Mouse (Mus musculus) yolk sac, embryonic 10.5 days (tissue): ENCODE results near the gene Ptprj.

Source experiments
- DNase-seq: peaks from one replicate; pipeline ENCODE4 v3.0.0-alpha.2; 2017; ENCODE audit warnings: low spot score

The Ptprj gene

GRCm38 (mm10) chr2:90580236-90581005, at the start of gene Ptprj:
Gene Ptprj, minus strand, starts transcription at chr2:90580647.
- peak; percentile 82 for DNase-seq

GRCm38 (mm10) chr2:90629552-90629951, 49.1 kb upstream of the Ptprj start:
- no peak for DNase-seq

DNA sequence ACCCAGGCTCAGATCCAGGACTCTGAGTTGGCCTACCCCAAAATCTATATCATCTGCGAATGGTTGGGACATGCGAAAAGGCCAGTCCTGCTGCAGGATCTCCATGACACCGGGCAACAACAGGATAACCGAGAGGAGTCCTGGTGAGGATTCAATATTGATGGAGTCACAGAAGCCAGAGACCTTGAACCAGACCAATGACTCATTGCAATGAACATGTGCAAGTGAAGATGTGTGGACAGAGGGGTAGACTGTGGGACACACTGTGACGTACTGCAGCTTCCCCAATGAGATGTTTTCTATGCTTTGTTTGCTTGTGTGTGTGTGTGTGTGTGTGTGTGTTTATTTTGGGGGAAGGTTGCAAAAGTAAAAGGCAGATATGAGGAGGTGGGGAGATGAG, 47.8 kb upstream of the Ptprj start:
- DNase-seq, result no peak

DNA sequence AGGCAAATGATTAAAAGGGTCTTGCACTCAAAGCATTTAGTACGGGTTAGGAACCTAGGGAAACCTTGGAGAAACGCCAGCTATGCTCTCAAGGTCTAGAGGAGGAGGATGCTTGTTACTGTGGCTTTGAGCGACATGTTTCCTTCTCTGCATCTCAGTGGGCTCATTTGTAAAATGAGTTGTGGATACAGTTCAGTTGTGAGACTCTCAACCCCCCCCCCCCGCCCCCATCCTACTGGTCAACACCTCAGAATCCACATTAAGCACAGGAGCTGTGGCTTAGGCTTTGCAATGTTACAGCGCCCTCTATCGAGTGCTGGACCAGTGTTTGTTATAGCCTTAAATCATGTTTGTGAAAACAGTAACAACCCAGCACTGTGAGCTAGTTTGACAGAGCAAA, 44.5 kb upstream of the Ptprj start:
- peak; percentile 34 for DNase-seq

DNA sequence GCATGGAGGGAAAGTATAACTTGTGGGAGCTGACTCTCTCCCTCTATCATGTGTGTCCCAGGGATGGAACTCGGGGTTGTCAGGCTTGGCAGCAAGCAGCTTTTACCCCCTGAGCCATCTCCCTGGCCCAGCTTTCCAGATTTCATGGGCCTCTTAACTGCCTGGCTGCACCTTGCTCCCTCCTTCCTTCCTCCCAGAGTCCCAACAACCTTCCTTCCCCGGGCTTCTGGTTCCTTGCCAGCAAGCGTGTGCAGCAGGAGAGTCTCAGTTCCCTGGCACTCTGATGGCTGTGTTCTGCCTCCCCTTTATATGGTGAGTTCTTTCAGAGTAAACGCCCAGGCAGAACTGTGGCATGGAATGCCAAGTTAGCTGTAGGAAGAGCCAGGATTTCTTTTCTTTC, 43.9 kb upstream of the Ptprj start:
- no peak for DNase-seq

GRCm38 (mm10) chr2:90620815-90621214, 40.4 kb upstream of the Ptprj start:
- no peak for DNase-seq

DNA sequence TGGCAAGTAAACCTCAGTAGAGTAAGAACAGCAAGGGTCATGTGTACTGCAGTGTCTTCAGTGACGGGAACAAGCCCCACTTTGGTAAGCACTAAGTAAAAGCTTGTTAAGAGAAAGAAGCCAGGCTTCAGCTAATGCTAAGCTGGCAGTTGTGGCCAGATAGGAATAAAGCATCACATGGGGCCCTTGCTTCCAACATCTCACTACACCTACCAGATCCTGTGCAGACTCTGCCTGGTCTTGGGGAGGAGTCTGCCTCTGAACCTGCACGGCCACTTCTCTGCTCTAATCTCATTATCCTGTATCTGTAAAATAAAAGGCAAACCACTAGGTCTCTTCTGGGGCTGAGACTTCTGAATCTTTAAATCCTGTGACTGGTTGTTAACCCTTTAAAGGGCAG, 39.2 kb upstream of the Ptprj start:
- no peak for DNase-seq

DNA sequence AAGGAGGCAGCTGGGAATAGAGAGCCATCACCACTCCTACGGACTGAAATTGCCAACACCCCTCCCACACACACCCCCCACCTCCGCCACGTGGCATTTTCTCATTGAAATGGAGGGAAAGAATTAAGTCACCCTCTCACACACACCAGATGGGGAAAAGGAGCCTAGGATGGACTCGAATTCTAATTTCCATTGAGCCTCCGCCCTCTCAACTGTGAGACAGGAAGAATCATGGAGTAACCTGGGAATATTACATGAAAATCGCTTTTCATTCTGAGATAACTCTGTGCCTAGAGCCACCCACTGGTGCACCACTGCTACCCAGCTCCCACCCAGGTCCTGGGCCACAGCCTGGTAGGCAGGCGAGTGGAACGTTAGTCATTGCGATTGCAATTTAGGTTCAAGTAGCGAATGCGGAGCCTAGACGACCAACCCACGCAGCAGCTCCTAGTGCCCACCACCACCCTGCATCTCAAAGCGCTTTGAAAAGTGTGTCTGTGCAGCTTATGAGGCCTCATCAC, 34.3 kb upstream of the Ptprj start:
- no peak for DNase-seq

DNA sequence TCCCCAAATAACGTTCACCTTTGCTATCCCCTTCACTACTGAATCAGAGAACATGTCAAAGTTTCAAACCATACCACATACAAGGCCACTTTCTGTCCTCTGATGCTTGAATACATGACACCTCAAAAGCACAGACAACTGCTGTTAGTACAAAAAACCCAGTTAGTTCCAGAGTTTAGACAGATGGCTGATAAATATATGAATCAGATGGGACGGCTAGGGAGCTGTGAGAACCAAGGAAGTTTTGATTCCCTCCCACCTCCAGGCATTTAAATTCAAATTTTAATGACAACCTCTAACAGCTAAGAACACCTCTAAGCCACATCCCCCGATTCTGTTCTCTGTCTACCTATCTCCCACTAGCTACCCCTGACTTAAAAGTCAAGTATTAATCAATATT, 33.1 kb upstream of the Ptprj start:
- no peak for DNase-seq

DNA sequence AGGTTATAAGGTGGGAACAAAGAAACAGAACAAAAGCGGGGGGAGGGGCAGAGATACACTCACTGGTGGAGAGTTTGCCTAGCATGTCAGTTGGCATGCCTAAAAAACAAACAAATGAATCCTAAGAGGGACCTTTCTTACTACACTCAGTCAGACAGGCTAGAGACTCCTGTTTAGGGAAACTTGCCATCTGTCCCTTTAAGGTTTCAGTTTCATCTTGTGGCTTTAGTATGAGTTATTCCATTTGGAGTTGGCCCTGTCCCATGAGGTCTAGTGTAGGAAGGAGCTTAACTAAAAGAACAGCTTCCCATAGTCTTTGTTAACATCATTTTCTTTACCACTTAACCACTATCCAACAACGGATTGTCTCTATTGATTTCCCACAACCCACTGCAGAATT, 32.6 kb upstream of the Ptprj start:
- DNase-seq, result no peak

DNA sequence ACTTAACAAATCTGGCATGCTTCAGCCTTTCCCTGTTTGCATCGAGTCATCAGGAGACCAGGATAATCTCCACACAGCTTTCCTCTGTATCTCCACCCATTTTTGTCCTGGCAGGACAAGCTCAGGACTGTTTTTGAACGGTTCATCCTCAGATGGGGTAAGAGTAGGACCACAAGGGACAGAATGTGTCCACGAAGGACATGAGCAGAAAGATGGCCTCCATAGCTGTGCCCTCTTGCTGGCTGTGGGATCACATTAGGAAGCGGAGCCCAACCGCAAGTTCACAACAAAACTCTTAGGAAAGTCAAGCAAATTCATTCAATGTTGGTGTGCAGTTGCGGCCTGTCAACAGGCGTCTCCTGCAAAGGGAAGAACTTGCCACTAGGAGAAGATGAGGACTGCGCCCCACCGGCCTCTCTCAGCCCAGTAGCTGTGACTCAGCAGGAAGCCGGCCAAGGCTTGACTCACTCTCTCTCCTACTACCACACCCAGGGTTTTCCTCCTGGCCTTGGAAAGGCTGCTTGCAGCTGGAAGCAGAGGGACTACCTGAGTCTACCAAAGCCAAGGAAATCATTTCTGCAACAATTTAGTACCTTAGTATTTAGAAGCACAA, 31.6 kb upstream of the Ptprj start:
- DNase-seq, result no peak

DNA sequence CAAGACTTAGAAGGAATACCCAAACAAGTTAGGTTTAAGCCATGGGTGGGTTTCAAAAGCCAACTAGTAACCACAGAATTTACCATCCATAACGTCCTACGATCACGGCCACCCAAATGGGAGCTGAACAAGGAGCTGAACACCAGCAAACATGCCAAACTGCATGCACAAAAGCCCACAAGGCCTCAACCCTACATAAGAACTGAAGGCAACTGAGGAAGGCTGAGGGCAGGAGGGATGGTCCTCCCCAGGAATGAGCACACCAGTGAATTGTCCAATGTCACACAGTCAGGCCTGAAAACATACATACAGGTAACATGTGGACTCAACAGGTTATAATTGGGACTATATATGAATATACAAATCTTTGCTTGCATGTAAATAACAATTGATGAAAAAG, 20.6 kb upstream of the Ptprj start:
- no peak for DNase-seq

DNA sequence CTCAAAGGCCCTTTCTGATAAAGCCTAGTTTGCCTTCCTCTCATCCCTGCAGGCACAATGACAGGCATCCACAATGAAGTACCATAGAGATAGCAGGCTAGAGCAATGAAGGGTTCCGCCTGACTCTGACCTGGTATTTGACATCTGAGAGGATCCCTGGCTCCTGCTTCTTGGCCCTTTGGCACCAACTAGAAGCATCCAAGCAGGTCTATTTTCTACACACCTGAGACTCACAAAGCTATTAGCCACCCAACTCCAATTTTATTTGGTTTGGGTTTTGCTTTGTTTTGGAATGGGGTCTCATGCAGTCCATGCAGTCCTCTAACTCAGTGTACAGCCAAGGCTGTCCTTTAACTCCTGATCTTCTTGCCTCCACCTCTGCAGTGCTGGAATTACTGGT, 7.7 kb upstream of the Ptprj start:
- no peak for DNase-seq

DNA sequence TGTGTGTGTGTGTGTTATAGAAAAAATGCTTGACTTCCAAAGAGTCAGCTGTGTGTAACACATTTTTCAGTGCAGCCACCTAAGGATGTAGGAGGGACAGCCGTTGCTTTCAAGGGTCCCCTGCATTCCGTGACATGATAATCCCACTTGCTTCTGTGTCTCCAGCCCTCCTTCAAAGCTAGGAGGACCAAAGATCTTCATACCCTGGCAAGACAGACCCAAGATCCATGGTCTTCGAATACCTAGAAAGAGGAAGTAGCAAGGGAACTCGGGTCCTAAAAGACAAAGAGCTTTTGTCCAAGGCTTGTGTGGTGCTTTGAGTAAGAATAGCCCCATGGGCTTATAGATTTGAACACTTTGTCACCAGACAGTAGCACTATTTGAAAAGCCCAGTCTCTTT, 4.1 kb upstream of the Ptprj start:
- no peak for DNase-seq

DNA sequence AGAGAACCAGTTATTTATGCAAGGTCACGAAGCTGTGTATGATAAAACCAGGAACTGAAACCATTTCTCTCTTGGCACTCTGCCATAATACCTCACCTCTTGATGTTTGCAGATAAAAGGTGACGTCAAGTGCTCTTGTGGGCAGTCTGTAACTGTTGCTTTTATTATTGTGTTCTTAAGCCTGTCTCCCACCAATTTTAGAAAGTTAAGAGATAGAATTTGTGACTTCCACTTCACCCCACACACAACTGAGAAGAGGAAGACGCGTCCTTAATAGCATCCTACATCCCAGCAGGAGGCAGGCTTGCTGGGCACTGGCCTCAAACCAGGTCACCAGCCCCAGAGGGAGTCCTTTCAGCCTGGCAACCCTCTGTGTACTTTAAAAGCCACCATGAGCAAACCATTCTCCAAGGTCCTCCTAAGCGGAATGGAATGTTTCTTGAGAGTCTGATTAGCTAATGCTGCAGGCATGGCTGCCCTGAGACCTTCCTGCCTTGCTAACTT, 3.2 kb upstream of the Ptprj start:
- no peak for DNase-seq

DNA sequence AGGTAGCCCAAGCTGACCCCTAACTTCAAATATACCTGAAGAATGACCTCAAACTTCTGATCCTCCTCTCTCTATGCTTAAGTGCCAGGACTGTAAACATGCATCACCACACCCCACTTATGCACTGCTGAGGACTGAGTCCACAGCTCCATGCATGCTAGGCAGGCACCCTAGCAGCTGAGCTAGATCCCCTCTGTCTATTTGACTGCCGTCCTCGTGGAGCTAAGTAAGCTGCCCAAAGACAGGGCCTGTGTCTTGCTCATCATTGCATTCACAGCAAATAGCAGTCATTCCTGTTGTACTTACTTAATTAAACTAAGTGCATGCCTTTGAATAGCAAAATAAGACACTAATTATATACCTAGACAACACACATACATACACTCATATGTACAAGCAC, 2.4 kb upstream of the Ptprj start:
- no peak for DNase-seq

DNA sequence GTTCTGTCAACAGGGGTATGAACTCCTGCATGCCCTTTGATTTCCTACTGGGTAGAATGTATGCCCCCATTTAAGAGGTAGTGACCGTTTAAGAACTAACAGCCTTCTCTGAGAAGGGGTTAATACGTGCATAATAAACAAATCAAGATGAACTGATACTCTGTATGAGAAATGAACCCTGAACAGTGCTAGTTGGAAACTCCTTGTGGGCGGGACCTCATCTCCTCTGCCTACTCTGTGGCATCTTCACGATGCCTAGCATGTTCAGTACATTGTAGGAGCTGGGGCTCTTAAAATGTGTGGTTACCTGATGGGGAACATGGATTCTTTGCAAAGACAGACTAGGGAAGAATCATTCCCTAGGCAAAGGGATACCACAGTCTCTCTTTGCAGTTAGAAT, 1.9 kb upstream of the Ptprj start:
- no peak for DNase-seq

DNA sequence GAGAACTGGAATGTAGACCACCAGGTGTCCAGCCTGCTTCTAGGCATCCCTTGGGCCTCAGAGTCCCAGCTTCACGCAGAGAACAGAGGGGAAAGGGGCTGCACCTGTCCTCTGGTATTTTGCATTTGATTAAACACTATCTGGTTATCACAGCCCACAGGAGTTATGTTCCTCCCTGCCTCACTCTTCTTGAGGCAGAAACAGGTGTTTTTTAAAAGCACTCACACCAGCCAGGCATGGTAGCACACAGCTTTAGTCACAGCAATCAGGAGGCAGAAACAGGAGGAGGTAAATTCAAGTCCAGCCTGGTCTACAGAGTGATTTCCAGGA, 1.3 kb upstream of the Ptprj start:
- no peak for DNase-seq

DNA sequence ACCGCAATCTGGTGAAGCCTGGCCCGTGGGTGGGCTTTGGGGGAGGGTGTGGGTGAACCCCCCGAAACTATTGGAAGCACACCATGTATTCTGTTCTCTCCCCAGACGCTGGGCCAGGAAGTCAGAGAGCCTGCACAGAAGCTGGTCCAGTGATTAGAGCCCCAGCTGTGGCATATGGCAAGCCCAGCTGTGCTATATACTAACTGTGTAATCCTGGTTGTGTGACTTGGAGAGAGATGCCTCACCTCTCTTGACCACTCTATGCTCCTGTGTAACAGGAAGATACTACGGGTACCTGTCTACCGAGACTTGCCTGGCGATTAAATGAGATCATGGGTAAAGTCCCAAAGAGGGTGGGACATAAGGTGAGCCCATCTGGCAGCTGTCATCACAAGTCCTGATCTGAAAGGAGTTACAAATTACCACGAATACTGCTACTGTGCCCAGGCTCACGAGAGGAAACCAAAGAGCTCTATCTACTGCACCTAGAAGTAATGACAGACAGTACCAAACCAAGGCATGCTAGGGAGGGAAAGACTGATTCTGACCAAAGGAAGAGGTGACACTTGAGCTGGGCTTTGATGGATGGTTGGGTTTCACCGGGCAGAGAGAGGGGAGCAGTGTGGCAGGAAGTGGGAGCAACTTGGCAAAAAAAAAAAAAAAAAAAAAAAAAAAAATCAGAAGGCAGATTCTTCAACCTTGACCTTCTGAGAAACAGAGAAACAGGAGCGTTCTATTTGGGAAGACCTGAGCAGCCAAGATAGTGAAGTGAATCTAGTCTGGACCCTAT, 754 bp upstream of the Ptprj start:
- DNase-seq, result no peak

DNA sequence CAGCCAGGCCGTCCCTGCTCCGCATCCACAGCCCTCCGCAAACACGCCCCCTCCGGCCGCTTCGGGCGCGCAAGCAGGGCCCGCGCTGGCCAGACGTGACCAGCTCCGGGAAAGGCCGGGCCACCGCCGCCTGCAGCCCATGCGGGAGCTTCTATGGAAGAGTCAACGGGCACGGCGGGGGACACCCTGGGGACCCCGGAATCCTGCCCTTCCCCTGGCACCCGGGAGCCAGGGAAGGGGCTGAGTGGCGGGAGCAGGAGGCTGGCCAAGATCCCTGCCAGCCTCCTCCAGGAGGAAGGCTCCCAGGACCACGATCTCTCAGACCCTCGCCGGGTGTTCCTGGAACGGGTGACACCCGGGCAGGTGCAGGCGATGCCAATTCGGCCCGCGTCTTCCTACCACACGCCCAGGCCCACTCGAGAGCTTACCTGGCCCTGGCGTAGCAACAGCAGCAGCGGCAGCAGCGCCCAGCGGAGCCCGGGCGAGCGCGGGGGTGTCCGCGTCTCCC, 665 bp downstream of the Ptprj start:
- DNase-seq, result peak; percentile 68

DNA sequence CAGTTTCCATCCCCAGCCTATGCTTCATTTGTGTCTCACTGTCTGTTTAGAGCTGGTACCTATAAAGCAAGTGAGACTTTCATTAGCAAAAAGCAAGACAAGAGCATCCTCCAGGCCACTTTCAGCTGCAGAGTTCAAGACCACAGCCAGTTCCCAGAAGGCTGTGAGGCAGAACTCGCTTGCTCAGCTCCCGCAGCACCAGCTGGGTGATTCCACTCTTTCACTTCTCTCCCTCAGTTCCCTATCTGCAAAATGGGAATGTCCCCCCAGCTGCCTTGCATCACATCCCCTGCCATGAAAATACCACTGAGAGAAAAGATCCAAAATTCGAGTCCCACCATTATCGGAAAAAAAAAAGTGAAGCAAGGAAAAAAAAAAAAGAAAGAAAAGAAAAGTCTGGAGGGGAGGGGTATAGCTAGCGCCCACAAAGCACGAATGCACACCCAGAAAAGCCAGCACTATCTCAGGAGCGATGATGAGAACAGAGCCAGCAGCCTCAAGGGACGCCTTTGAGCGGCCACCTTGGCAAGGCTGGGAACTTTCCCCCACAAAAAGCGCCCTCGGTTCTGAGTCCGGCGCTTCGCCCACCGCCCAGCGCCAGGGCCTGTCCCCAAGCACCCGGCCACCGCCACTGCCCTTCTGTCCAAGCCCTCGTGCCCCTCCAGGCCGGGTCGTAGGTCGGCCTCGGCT, 1.3 kb downstream of the Ptprj start:
- DNase-seq, result no peak
